Mouse (Mus musculus) frontal cortex, postnatal 10 days (tissue): Measurements from ENCODE around the gene Olfr609.
"Not testable (repeated sequence)": the region's sequence is repeated elsewhere in the genome, so short reads cannot be mapped to it uniquely, and the experiment has no call there.

Experiments used
- DNase-seq, 2 experiments: peaks; one replicate each; pipeline ENCODE4 v3.0.0; 2022; ENCODE audit warnings: low spot score in 2 of 2, mixed read lengths in 1 of 2

Olfr609 gene

DNA sequence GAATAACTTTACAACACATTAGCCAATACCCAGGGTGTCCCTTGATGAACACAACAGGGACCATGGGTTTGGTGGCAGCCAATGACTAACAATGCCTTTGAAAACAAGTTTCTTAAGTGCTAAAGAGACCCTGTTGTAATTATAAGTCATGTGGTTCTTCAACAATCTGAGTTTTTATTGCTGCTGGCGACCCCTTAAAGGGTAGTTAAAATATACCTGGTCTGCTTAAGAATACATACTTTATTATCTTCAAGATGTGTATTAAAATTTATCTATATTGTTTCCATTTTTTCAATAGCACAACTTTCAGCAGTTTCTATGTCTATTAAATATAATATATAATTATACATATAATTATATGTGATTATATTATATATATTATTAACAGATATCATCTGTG lies at the start of gene Olfr609:
Olfr609 (minus strand) TSS at position 101 of the 400 bp plus-strand sequence.
- DNase-seq, result no peak

DNA sequence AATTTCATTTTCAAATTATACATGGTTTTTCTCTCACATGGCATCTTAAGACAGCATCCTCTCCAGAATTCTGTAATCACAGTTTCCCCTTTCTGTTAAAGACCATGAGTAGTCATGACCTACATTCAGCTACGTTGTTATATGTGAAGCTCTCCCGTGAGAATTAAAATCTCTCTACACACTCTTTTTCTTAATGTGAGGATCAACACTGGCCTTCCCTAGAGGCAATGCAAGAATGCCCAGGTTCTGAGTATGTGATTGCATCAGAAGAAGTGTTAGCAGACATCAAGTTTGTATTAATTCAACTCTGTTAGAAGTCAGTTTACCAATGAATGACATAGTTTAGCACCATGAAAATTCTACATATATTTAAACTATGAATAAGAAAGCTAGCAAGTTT lies 44.8 kb upstream of the Olfr609 start, which contains the start of gene Olfr612:
Olfr612 (minus strand) TSS at position 101 of the 400 bp plus-strand sequence.
- not testable (repeated sequence) for DNase-seq

DNA sequence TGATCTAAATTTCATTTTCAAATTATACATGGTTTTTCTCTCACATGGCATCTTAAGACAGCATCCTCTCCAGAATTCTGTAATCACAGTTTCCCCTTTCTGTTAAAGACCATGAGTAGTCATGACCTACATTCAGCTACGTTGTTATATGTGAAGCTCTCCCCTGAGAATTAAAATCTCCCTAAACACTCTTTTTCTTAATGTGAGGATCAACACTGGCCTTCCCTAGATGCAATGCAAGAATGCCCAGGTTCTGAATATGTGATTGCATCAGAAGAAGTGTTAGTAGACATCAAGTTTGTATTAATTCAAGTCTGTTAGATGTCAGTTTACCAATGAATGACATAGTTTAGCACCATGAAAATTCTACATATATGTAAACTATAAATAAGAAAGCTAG lies 22.9 kb upstream of the Olfr609 start, which contains the start of gene Olfr611:
Olfr611 (minus strand) TSS at position 101 of the 400 bp plus-strand sequence.
- DNase-seq, result not testable (repeated sequence)

DNA sequence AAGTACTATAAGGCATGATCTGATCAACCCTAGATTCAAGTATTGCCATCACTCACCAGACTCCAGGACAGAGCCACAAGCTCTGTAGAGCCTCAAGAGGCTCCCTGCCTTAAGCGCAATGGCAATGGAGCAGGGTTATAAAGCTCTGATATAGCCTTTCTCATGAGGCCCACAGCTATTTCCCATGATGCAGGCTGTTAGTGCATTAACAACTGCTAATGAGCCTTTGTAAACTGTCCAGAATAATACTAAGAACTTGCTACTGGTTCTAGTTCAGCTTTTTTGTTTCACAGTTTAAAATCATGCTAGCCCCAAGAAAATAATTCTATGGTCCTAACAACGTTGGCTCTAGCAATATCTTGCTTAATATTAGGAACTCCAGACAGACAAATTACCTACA lies 14.2 kb upstream of the Olfr609 start, which contains the start of gene Olfr610:
Olfr610 (minus strand) TSS at position 101 of the 400 bp plus-strand sequence.
- DNase-seq, result no peak

DNA sequence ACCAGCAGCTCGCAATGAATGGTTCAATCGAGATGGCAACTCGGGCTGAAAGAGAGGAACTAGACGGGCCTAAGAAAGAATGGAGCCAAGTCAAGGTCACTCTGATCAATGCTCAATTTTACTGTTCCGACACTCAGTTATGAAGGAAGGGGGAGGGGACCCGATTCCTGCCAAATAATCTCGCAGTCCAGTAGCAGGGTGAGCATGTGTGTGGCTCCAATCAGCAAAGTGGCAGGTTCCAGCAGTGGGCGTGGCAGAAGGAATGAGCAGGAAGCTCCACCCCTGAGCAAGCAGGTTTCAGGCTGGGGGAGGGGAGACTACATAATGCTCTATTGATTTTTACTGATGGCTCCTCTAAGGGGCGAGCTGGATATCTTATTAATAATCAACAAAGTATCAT lies 20.8 kb downstream of the Olfr609 start:
- DNase-seq, result not testable (repeated sequence)

DNA sequence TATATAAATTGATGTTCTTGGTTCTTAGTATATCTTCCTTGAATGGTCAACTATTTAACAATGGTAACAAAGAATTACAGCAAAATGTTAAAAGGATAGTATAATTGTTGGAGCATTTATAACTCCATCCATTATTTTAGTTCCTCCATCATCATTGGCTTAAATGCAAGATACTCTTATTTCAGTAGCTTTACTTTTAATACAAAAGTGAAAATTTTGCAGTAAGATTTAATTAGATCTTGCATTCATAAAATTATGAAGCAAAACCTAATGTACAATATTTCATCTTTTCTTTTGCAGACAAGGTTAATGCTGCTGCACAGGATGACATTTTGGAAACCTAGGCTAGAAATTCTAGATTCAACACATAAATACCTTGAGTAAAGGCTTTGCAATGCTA lies 28.3 kb downstream of the Olfr609 start, which contains the start of gene Olfr608:
Olfr608 (plus strand) TSS at position 301 of the 400 bp plus-strand sequence.
- no peak for DNase-seq

DNA sequence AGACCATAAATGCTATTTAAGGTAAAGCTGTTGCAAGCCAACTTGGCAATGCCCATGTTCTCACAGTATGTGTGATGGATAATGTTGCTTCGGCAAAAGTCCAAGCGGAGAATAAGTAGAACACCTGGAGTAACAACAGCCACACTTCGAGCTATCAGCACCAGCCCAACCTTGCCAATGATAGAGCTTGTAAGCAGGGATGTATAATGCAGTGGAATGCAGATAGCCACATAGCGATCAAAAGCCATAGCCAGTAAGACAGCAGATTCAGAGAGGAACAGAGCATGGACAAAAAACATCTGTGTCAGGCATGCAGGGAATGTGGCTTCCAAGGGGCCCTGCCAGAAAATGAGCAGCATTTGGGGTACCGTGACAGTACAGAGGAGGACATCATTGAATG lies 37.3 kb downstream of the Olfr609 start:
- DNase-seq, result no peak

DNA sequence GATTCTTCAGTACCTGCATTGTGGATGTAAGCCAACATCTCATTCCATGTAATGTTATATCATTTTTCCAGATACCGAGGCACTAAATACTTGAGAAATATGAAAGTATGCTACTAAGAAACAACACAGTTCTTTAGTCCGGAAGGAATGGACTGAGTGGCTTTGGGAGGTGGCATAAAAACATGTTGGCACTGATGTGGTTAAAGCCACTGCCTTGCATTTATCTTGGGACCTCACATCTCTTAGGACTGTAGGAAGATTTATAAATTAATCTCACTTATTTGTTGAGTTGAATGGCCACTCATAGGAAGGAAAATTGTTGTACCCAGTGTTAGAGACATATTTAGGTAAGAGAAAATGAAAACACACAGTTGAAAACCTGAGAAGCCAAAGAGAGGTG lies 49.1 kb downstream of the Olfr609 start, which contains the start of gene Olfr606:
Olfr606 (plus strand) TSS at position 301 of the 400 bp plus-strand sequence.
- DNase-seq, result no peak

DNA sequence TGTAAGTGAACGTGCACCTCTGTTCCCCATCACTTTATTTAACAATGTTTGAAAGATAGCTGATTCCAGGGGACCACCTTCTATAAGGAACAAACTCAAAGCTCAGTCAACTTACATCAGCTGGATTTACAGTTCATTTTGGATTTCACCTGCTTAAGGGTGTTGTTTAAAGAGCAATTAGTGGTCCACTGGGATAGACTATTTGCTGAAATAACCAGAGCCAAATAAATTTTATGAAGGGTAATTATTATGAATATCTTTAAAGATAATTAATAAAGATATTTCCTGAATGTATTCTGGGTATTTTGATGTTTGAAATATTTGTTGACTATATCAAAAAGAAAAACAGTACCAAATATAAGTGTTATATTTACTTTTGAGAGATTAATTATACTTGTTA lies 52.5 kb downstream of the Olfr609 start, which contains the start of gene Olfr605:
Olfr605 (minus strand) TSS at position 101 of the 400 bp plus-strand sequence.
- no peak for DNase-seq
